Mouse (Mus musculus): ENCODE data around the gene Efhc1. TPM values are rescaled to one million over a fixed set of nuclear protein-coding genes. Genes with fewer than 3 reads are reported as not detected.
A peak's percentile ranks its signal among the peaks of the same experiment; 100 is the strongest.

Efhc1 gene
- polyA plus RNA-seq, 1 experiment from 2014 or later = 0.39 TPM

DNA sequence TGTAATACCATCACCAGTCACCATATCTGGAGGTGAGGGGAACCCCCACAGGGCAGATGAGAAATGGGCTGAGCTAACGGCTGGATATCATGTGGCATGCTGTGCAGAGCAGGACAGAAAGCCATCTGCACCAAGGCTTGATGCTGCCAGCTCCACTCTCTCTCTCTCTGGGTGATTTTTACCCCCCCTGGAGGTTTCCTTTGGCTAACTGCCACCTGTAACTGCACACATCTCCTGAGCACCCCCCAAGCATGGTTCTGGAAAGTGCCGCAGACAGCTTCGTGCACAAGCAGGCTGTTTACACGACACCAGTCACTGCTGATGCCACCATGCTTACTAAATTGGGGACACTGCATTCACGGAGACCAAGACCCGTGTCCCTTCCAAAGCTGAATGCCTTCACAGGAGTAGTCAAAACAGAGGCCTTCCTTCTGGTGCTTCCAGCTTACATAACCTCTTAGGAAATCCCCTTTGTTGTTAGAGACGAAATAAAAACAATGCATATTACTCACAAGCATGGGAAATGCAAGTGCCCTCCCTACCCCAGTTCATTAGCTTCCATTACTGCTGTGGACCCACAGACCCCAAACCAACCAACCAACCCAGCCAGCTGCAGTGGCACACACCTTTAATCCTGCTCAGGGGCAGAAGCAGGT is 44.0 kb downstream of the Efhc1 start:
- no peak overlapping the region for H3K4me3 ChIP-seq (ENCODE audit: low read depth, low read length)
- H3K4me2 ChIP-seq (ENCODE audit: low read depth, low read length) = no peak overlapping the region
- no peaks in the 10 kb centered on the region for H3K36me3 ChIP-seq (ENCODE audit: control insufficient read depth, insufficient read depth)
- H3K27me3 ChIP-seq (ENCODE audit: control insufficient read depth, insufficient read depth, low read depth, low read length) = no peaks in the 10 kb centered on the region
- no peak for ATAC-seq (ENCODE audit: low read depth)
- no peak overlapping the region for H3K27ac ChIP-seq (ENCODE audit: low read length)
- no peaks in the 10 kb centered on the region for H3K4me1 ChIP-seq (ENCODE audit: control insufficient read depth, low read depth, low read length)
- H3K9ac ChIP-seq (ENCODE audit: low read depth, low read length) = no peak overlapping the region
- no peaks in the 10 kb centered on the region for H3K9me3 ChIP-seq (replicated peaks; ENCODE audit: control insufficient read depth, low read length)
- WGBS (ENCODE audit: insufficient replicate concordance) = 53% methylated on average over 7 of the region's 7 CpGs

DNA sequence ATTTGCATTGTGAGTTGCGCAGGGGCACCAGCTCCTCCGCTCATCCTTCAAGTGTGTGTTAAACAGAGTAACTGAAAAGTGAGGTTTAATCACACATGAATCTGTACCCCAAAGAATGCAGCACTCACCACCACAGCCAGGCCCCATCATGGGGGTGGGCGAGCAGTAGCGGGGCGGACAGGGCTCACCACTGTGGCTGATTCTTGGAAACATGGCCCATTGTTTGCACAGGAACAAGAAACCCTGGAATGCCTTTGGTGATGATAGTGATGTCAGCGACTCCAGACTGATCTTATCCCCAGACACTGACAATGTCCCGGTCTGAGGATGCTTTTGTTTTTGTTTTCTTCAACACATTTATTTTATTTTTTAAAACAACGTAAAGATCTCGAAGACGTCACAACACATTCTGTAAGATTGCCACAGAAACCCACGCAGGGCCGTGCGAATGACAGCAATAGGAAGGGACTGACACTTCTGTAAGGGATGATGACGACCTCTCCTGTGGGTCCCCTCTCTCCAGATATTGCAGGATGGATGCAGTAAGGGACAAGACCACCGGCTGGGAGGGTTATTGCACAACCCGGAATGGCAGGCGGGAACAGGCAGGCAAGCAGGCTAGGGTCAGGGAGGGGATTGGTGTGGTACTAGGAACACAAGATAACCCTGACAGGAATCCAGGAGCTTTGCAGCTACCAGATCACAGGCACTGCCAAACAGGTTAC is 45.3 kb downstream of the Efhc1 start:
- Histone ChIP-seq H3K9me3 (replicated peaks; ENCODE audit: control insufficient read depth, low read length) (no peaks in the 10 kb centered on the region), H3K36me3 (ENCODE audit: control insufficient read depth, insufficient read depth) (no peaks in the 10 kb centered on the region), H3K27me3 (ENCODE audit: control insufficient read depth, insufficient read depth, low read depth, low read length) (no peaks in the 10 kb centered on the region), H3K4me2 (ENCODE audit: low read depth, low read length) (no peak overlapping the region), H3K9ac (ENCODE audit: low read depth, low read length) (no peak overlapping the region), H3K4me3 (ENCODE audit: low read depth, low read length) (no peak overlapping the region), H3K4me1 (ENCODE audit: control insufficient read depth, low read depth, low read length) (no peaks in the 10 kb centered on the region), H3K27ac (ENCODE audit: low read length) (no peak overlapping the region)
- WGBS (ENCODE audit: insufficient replicate concordance) = 54% methylated on average over 17 of the region's 17 CpGs
- 0 out of 2 replicates have a peak, but pooled peaks have one; percentile 3 for ATAC-seq (ENCODE audit: low read depth)

DNA sequence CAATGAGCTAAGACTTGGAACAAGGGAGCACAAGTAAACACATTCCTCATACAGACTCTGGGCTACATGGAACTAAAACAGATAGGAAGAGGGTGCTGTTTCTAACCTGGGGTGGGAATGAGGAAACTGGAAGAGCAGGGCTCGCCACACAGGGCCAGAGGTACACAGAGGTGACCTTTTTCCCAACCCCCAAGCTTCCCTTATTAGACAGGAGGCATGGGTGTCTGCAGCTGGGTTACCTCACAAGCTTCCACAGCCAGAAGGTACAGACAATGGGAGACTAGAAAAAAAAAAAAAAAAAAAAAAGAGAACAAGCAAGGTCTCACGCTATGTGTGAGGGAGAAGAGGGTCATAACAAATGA is 45.9 kb downstream of the Efhc1 start:
- ATAC-seq (ENCODE audit: low read depth) = peak; percentile 51
- H3K4me3 ChIP-seq (ENCODE audit: low read depth, low read length) = no peak overlapping the region
- H3K9ac ChIP-seq (ENCODE audit: low read depth, low read length) = no peak overlapping the region
- no peaks in the 10 kb centered on the region for H3K27me3 ChIP-seq (ENCODE audit: control insufficient read depth, insufficient read depth, low read depth, low read length)
- no peak overlapping the region for H3K4me2 ChIP-seq (ENCODE audit: low read depth, low read length)
- no peaks in the 10 kb centered on the region for H3K9me3 ChIP-seq (replicated peaks; ENCODE audit: control insufficient read depth, low read length)
- no peak overlapping the region for H3K27ac ChIP-seq (ENCODE audit: low read length)
- H3K36me3 ChIP-seq (ENCODE audit: control insufficient read depth, insufficient read depth) = no peaks in the 10 kb centered on the region
- 35% methylated on average over 2 of the region's 2 CpGs for WGBS (ENCODE audit: insufficient replicate concordance)
- no peaks in the 10 kb centered on the region for H3K4me1 ChIP-seq (ENCODE audit: control insufficient read depth, low read depth, low read length)

DNA sequence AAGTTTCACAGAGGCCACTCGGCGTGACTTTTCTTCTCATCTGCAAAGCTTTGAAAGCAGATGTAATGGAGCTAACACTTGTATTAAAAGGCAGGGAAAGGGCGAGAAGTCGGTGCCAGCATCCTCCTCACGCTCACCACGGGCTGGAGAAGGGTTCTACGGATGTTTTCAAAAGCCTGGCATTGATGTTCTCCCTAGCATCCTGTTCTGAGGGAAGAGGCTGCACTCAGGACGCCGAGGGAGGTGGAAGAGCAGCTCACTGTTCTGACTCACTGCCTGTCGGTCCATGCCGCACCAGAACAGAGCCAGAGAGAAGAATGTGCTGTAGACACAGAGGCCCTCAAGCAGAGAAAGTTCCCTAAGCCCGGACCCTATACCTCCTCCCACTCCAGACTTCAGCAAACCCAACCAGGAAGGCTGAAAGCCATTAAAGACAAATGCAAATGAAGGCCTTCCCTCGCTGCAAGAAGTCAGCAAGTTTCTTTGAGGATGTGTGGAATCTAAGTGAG is 46.5 kb downstream of the Efhc1 start:
- H3K4me3 ChIP-seq (ENCODE audit: low read depth, low read length) = no peak overlapping the region
- WGBS (ENCODE audit: insufficient replicate concordance) = 55% methylated on average over 13 of the region's 13 CpGs
- no peak overlapping the region for H3K4me2 ChIP-seq (ENCODE audit: low read depth, low read length)
- no peaks in the 10 kb centered on the region for H3K4me1 ChIP-seq (ENCODE audit: control insufficient read depth, low read depth, low read length)
- H3K9me3 ChIP-seq (replicated peaks; ENCODE audit: control insufficient read depth, low read length) = no peaks in the 10 kb centered on the region
- no peak overlapping the region for H3K27ac ChIP-seq (ENCODE audit: low read length)
- H3K9ac ChIP-seq (ENCODE audit: low read depth, low read length) = no peak overlapping the region
- ATAC-seq (ENCODE audit: low read depth) = no peak
- H3K27me3 ChIP-seq (ENCODE audit: control insufficient read depth, insufficient read depth, low read depth, low read length) = no peaks in the 10 kb centered on the region
- H3K36me3 ChIP-seq (ENCODE audit: control insufficient read depth, insufficient read depth) = no peaks in the 10 kb centered on the region

DNA sequence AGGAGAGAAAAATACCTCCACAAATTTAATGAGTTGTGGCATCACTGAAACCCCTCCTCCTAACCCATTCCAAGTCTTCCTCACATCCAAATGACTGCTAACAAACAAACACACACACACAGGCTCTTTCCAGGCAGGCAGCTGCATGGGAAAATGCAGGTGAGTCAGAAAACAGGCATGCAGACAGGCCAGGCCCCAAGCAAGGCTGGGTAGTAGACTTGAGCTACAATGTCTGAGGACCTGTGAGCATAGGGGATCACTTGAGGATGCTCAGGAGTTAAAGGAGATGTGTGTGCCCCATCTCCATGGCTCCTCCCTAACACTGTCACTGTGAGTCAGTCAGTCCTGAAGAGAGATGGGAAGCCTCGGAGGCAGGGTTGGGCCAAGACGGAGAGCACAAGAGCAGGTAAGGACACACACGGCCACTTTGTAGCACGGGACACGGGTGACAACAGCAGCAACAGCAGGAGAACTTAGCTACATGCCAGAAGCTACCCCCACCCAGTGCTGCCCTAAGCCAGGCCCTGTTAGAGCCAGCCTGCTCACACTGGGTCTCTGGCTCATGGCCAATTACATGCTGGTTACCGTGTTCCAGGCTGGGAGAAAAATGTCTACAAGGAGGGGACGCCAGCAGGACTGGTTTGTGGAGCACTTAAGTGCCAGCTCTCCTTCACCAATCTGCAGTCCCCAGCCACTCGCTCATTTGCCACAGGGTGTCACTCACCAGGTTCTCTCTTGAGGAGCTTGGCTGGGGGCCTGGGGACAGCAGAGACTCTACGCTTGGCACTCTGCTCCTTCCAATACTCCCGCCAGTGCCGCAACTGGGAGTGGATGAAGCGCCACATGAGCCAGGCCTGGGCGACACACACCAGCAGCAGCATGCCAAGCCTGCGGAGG is 51.1 kb downstream of the Efhc1 start:
- 77% methylated on average over 14 of the region's 14 CpGs for WGBS (ENCODE audit: insufficient replicate concordance)
- no peak overlapping the region for H3K4me2 ChIP-seq (ENCODE audit: low read depth, low read length)

DNA sequence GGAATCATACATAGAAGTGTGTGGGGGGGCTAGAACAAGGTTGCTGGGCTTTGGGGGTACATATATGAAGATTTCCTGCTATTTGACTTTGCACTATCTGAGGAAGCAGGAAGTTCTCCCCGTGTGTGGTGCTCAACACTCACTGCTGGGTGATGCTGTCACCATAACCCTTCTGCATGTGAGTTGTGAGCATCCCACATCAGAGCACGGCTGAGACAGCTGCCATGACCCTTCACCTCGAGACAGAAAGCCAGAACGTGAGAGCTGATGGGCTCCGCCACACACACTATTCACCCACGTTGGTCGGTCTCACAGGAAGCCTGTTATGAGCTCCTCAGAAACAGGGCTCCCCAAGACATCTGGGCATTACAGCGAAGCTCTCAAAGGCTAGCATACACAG is 53.2 kb downstream of the Efhc1 start:
- Histone ChIP-seq H3K4me3 (ENCODE audit: low read depth, low read length) (no peak overlapping the region), H3K4me2 (ENCODE audit: low read depth, low read length) (no peak overlapping the region), H3K27me3 (ENCODE audit: control insufficient read depth, insufficient read depth, low read depth, low read length) (no peaks in the 10 kb centered on the region), H3K27ac (ENCODE audit: low read length) (no peak overlapping the region), H3K9ac (ENCODE audit: low read depth, low read length) (no peak overlapping the region), H3K36me3 (ENCODE audit: control insufficient read depth, insufficient read depth) (no peaks in the 10 kb centered on the region), H3K9me3 (replicated peaks; ENCODE audit: control insufficient read depth, low read length) (no peaks in the 10 kb centered on the region), H3K4me1 (ENCODE audit: control insufficient read depth, low read depth, low read length) (no peaks in the 10 kb centered on the region)
- 65% methylated on average over 8 of the region's 8 CpGs for WGBS (ENCODE audit: insufficient replicate concordance)
- ATAC-seq (ENCODE audit: low read depth) = no peak

More for the DNA sequence above, 51.1 kb downstream of the Efhc1 start:
- ATAC-seq (ENCODE audit: low read depth) = no peak
- H3K4me3 ChIP-seq (ENCODE audit: low read depth, low read length) = no peak overlapping the region
- H3K27me3 ChIP-seq (ENCODE audit: control insufficient read depth, insufficient read depth, low read depth, low read length) = no peaks in the 10 kb centered on the region
- no peaks in the 10 kb centered on the region for H3K9me3 ChIP-seq (replicated peaks; ENCODE audit: control insufficient read depth, low read length)
- no peaks in the 10 kb centered on the region for H3K36me3 ChIP-seq (ENCODE audit: control insufficient read depth, insufficient read depth)
- no peak overlapping the region for H3K27ac ChIP-seq (ENCODE audit: low read length)
- H3K9ac ChIP-seq (ENCODE audit: low read depth, low read length) = no peak overlapping the region
- H3K4me1 ChIP-seq (ENCODE audit: control insufficient read depth, low read depth, low read length) = no peaks in the 10 kb centered on the region

DNA sequence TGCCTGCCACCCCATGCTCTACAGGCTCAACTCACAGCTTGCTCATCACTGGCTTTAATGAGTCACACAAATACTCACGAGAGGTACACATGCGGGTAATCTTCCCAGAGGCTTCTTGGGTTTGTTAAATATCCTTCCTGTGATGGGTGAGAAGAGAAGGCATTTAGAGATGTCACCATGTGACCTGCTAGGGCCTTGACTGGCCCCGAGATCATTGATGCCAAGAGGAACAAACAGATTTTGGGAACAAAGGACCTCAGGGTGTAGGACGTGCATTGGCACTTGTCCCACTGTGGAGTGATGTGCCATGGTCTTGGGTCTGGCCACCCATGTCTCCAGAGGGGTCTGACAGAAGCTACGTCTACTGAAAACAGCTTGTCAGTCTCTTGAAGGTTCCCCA is 55.3 kb downstream of the Efhc1 start:
- H3K4me3 ChIP-seq (ENCODE audit: low read depth, low read length) = no peak overlapping the region
- no peak overlapping the region for H3K9ac ChIP-seq (ENCODE audit: low read depth, low read length)
- no peaks in the 10 kb centered on the region for H3K4me1 ChIP-seq (ENCODE audit: control insufficient read depth, low read depth, low read length)
- no peaks in the 10 kb centered on the region for H3K9me3 ChIP-seq (replicated peaks; ENCODE audit: control insufficient read depth, low read length)
- H3K36me3 ChIP-seq (ENCODE audit: control insufficient read depth, insufficient read depth) = no peaks in the 10 kb centered on the region
- H3K27ac ChIP-seq (ENCODE audit: low read length) = no peak overlapping the region
- no peak overlapping the region for H3K4me2 ChIP-seq (ENCODE audit: low read depth, low read length)
- ATAC-seq (ENCODE audit: low read depth) = no peak
- WGBS (ENCODE audit: insufficient replicate concordance) = 62% methylated on average over 5 of the region's 5 CpGs
- no peaks in the 10 kb centered on the region for H3K27me3 ChIP-seq (ENCODE audit: control insufficient read depth, insufficient read depth, low read depth, low read length)

DNA sequence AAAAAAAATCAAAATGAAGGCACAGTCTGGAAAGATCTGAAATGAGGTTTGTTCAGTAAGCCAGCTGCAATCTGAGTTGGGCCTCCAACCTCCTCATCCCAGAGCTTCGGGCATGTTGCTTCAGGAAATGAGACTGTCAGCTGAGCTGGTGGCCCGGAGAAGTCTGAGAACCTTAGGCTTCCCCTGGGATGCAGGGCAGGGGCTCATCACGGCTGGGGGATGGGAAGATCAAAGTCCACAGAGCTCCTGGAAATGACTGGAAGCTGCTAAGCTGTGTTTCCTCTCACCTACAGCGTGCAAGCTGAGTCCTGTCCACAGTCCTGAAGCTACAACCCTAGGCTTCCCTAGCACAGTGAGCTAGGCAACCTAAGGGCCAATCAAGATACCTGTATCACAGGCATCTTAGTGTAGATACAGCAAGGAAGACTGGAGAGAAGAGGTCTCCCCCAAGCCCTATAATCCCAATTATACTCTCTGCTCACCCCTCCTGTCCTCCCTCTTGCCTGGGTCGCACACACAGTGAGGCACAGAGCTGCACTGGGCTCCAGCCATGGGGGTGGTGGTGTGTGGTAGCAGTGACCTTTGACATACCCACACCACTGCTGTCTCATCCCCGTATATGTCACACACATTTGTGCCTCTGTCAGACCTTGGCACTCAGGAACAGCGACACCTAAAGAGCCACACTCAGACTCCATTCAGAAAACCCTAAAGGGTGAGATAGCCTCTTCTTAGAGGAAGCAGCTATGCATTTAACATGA is 56.7 kb downstream of the Efhc1 start:
- ATAC-seq (ENCODE audit: low read depth) = no peak

More for the DNA sequence above, 56.7 kb downstream of the Efhc1 start:
- Histone ChIP-seq H3K9ac (ENCODE audit: low read depth, low read length) (no peak overlapping the region), H3K36me3 (ENCODE audit: control insufficient read depth, insufficient read depth) (no peaks in the 10 kb centered on the region), H3K4me2 (ENCODE audit: low read depth, low read length) (no peak overlapping the region), H3K27me3 (ENCODE audit: control insufficient read depth, insufficient read depth, low read depth, low read length) (no peaks in the 10 kb centered on the region), H3K4me3 (ENCODE audit: low read depth, low read length) (no peak overlapping the region), H3K9me3 (replicated peaks; ENCODE audit: control insufficient read depth, low read length) (no peaks in the 10 kb centered on the region), H3K4me1 (ENCODE audit: control insufficient read depth, low read depth, low read length) (no peaks in the 10 kb centered on the region), H3K27ac (ENCODE audit: low read length) (no peak overlapping the region)
- WGBS (ENCODE audit: insufficient replicate concordance) = 46% methylated on average over 7 of the region's 7 CpGs
